Mouse (Mus musculus): ENCODE results near the gene Elf4. TPM values are rescaled to one million over a fixed set of nuclear protein-coding genes. Genes with fewer than 3 reads are reported as not detected.
A peak's percentile ranks its signal among the peaks of the same experiment; 100 is the strongest.

The Elf4 gene
- polyA plus RNA-seq, 1 experiment from 2014 or later, result 9.3 TPM

GRCm38 (mm10) chrX:48461006-48461405 is 1.9 kb downstream of the Elf4 start:
- no peak overlapping the region for H3K4me2 ChIP-seq (ENCODE audit: low read depth, low read length)

GRCm38 (mm10) chrX:48460496-48460895 is 2.4 kb downstream of the Elf4 start:
- Histone ChIP-seq H3K4me1 (ENCODE audit: control insufficient read depth, insufficient read depth, low read length) (no peaks in the 10 kb centered on the region), H3K36me3 (ENCODE audit: control insufficient read depth, insufficient read depth, low read length) (no peaks in the 10 kb centered on the region)
- no peak for ATAC-seq (ENCODE audit: insufficient read depth, low FRiP score)

More at GRCm38 (mm10) chrX:48461006-48461405, 1.9 kb downstream of the Elf4 start:
- Histone ChIP-seq H3K36me3 (ENCODE audit: control insufficient read depth, insufficient read depth, low read length) (no peaks in the 10 kb centered on the region), H3K9me3 (replicated peaks; ENCODE audit: control insufficient read depth, low read length) (no peaks in the 10 kb centered on the region), H3K4me3 (replicated peaks; ENCODE audit: low read length) (no peak overlapping the region), H3K4me1 (ENCODE audit: control insufficient read depth, insufficient read depth, low read length) (no peaks in the 10 kb centered on the region), H3K27ac (ENCODE audit: low read length) (no peak overlapping the region), H3K9ac (ENCODE audit: low read length) (no peak overlapping the region), H3K27me3 (ENCODE audit: control insufficient read depth, insufficient read depth, low read length) (peaks cover 3% of the 10 kb centered on the region; the same call in 1 of the 2 replicates)
- 66% methylated on average over 4 of the region's 4 CpGs for WGBS
- ATAC-seq (ENCODE audit: insufficient read depth, low FRiP score), result no peak

GRCm38 (mm10) chrX:48456956-48457355 is 6.0 kb downstream of the Elf4 start:
- no peaks in the 10 kb centered on the region for H3K36me3 ChIP-seq (ENCODE audit: control insufficient read depth, insufficient read depth, low read length)
- no peak for ATAC-seq (ENCODE audit: insufficient read depth, low FRiP score)
- 0 out of 2 replicates have a peak, but pooled peaks cover 2% of the 10 kb centered on the region for H3K4me1 ChIP-seq (ENCODE audit: control insufficient read depth, insufficient read depth, low read length)
- peaks cover 1% of the 10 kb centered on the region; the same call in 1 of the 2 replicates for H3K27me3 ChIP-seq (ENCODE audit: control insufficient read depth, insufficient read depth, low read length)
- H3K4me2 ChIP-seq (ENCODE audit: low read depth, low read length), result no peak overlapping the region
- no peak overlapping the region for H3K9ac ChIP-seq (ENCODE audit: low read length)
- no peak overlapping the region for H3K27ac ChIP-seq (ENCODE audit: low read length)
- 68% methylated on average over 6 of the region's 6 CpGs for WGBS
- H3K9me3 ChIP-seq (replicated peaks; ENCODE audit: control insufficient read depth, low read length), result no peaks in the 10 kb centered on the region
- H3K4me3 ChIP-seq (replicated peaks; ENCODE audit: low read length), result no peak overlapping the region

More at GRCm38 (mm10) chrX:48460496-48460895, 2.4 kb downstream of the Elf4 start:
- WGBS, result 70% methylated on average over 7 of the region's 7 CpGs
- H3K9ac ChIP-seq (ENCODE audit: low read length), result no peak overlapping the region
- H3K9me3 ChIP-seq (replicated peaks; ENCODE audit: control insufficient read depth, low read length), result no peaks in the 10 kb centered on the region
- peaks cover 3% of the 10 kb centered on the region; the same call in 1 of the 2 replicates for H3K27me3 ChIP-seq (ENCODE audit: control insufficient read depth, insufficient read depth, low read length)
- H3K4me2 ChIP-seq (ENCODE audit: low read depth, low read length), result no peak overlapping the region
- no peak overlapping the region for H3K27ac ChIP-seq (ENCODE audit: low read length)
- no peak overlapping the region for H3K4me3 ChIP-seq (replicated peaks; ENCODE audit: low read length)

- H3K4me3 ChIP-seq (replicated peaks; ENCODE audit: low read length), result peak overlapping the region; percentile 65; the same call in 1 of the 2 replicates
- H3K4me2 ChIP-seq (ENCODE audit: low read depth, low read length), result peak overlapping the region; percentile 57
- no peaks in the 10 kb centered on the region for H3K36me3 ChIP-seq (ENCODE audit: control insufficient read depth, insufficient read depth, low read length)
- 0 out of 2 replicates have a peak, but pooled peaks cover 6% of the 10 kb centered on the region for H3K4me1 ChIP-seq (ENCODE audit: control insufficient read depth, insufficient read depth, low read length)
- peak overlapping the region; percentile 76; the same call in 1 of the 2 replicates for H3K27ac ChIP-seq (ENCODE audit: low read length)
- no peaks in the 10 kb centered on the region for H3K27me3 ChIP-seq (ENCODE audit: control insufficient read depth, insufficient read depth, low read length)
- WGBS, result 24% methylated on average over 9 of the region's 9 CpGs
- H3K9me3 ChIP-seq (replicated peaks; ENCODE audit: control insufficient read depth, low read length), result no peaks in the 10 kb centered on the region
- no peak for ATAC-seq (ENCODE audit: insufficient read depth, low FRiP score)
- H3K9ac ChIP-seq (ENCODE audit: low read length), result 0 out of 2 replicates have a peak overlapping the region, but pooled peaks have one; percentile 16
Measured at GRCm38 (mm10) chrX:48455018-48455417, 7.9 kb downstream of the Elf4 start.

- Histone ChIP-seq H3K27ac (ENCODE audit: low read length) (peak overlapping the region; percentile 76), H3K27me3 (ENCODE audit: control insufficient read depth, insufficient read depth, low read length) (no peaks in the 10 kb centered on the region), H3K9me3 (replicated peaks; ENCODE audit: control insufficient read depth, low read length) (no peaks in the 10 kb centered on the region), H3K9ac (ENCODE audit: low read length) (peak overlapping the region; percentile 81), H3K4me1 (ENCODE audit: control insufficient read depth, insufficient read depth, low read length) (0 out of 2 replicates have a peak, but pooled peaks cover 6% of the 10 kb centered on the region), H3K4me2 (ENCODE audit: low read depth, low read length) (peak overlapping the region; percentile 57), H3K4me3 (replicated peaks; ENCODE audit: low read length) (peak overlapping the region; percentile 65), H3K36me3 (ENCODE audit: control insufficient read depth, insufficient read depth, low read length) (no peaks in the 10 kb centered on the region)
- peak; percentile 53 for ATAC-seq (ENCODE audit: insufficient read depth, low FRiP score)
- WGBS, result 20% methylated on average over 18 of the region's 21 CpGs
Measured at GRCm38 (mm10) chrX:48454495-48454878, 8.4 kb downstream of the Elf4 start.

GRCm38 (mm10) chrX:48453736-48454494 is 9.0 kb downstream of the Elf4 start:
- peak overlapping the region; percentile 57 for H3K4me2 ChIP-seq (ENCODE audit: low read depth, low read length)
- peak overlapping the region; percentile 87 for H3K27ac ChIP-seq (ENCODE audit: low read length)
- H3K9me3 ChIP-seq (replicated peaks; ENCODE audit: control insufficient read depth, low read length), result no peaks in the 10 kb centered on the region
- H3K9ac ChIP-seq (ENCODE audit: low read length), result peak overlapping the region; percentile 81
- no peaks in the 10 kb centered on the region for H3K36me3 ChIP-seq (ENCODE audit: control insufficient read depth, insufficient read depth, low read length)
- 15% methylated on average over 42 of the region's 91 CpGs for WGBS
- H3K4me3 ChIP-seq (replicated peaks; ENCODE audit: low read length), result peak overlapping the region; percentile 65
- peak; percentile 95 for ATAC-seq (ENCODE audit: insufficient read depth, low FRiP score)
- no peaks in the 10 kb centered on the region for H3K27me3 ChIP-seq (ENCODE audit: control insufficient read depth, insufficient read depth, low read length)
- 0 out of 2 replicates have a peak, but pooled peaks cover 6% of the 10 kb centered on the region for H3K4me1 ChIP-seq (ENCODE audit: control insufficient read depth, insufficient read depth, low read length)

- H3K27me3 ChIP-seq (ENCODE audit: control insufficient read depth, insufficient read depth, low read length), result no peaks in the 10 kb centered on the region
- WGBS, result 8% methylated on average over 51 of the region's 71 CpGs
- ATAC-seq (ENCODE audit: insufficient read depth, low FRiP score), result no peak
- peak overlapping the region; percentile 87 for H3K27ac ChIP-seq (ENCODE audit: low read length)
- peak overlapping the region; percentile 65 for H3K4me3 ChIP-seq (replicated peaks; ENCODE audit: low read length)
- H3K4me1 ChIP-seq (ENCODE audit: control insufficient read depth, insufficient read depth, low read length), result 0 out of 2 replicates have a peak, but pooled peaks cover 6% of the 10 kb centered on the region
- no peaks in the 10 kb centered on the region for H3K36me3 ChIP-seq (ENCODE audit: control insufficient read depth, insufficient read depth, low read length)
- peak overlapping the region; percentile 57 for H3K4me2 ChIP-seq (ENCODE audit: low read depth, low read length)
- no peaks in the 10 kb centered on the region for H3K9me3 ChIP-seq (replicated peaks; ENCODE audit: control insufficient read depth, low read length)
- H3K9ac ChIP-seq (ENCODE audit: low read length), result peak overlapping the region; percentile 81
Measured at GRCm38 (mm10) chrX:48452931-48453673, 9.8 kb downstream of the Elf4 start.

GRCm38 (mm10) chrX:48452231-48452890 is 10.6 kb downstream of the Elf4 start:
- peak overlapping the region; percentile 65 for H3K4me3 ChIP-seq (replicated peaks; ENCODE audit: low read length)
- H3K4me2 ChIP-seq (ENCODE audit: low read depth, low read length), result peak overlapping the region; percentile 57
- ATAC-seq (ENCODE audit: insufficient read depth, low FRiP score), result no peak
- H3K4me1 ChIP-seq (ENCODE audit: control insufficient read depth, insufficient read depth, low read length), result 0 out of 2 replicates have a peak, but pooled peaks cover 6% of the 10 kb centered on the region
- H3K27ac ChIP-seq (ENCODE audit: low read length), result peak overlapping the region; percentile 87
- peak overlapping the region; percentile 81 for H3K9ac ChIP-seq (ENCODE audit: low read length)
- no peaks in the 10 kb centered on the region for H3K27me3 ChIP-seq (ENCODE audit: control insufficient read depth, insufficient read depth, low read length)
- no peaks in the 10 kb centered on the region for H3K36me3 ChIP-seq (ENCODE audit: control insufficient read depth, insufficient read depth, low read length)
- no peaks in the 10 kb centered on the region for H3K9me3 ChIP-seq (replicated peaks; ENCODE audit: control insufficient read depth, low read length)
- 25% methylated on average over 9 of the region's 9 CpGs for WGBS

Data from stomach, embryonic 16.5 days (tissue).